Mouse (Mus musculus): Measurements from ENCODE around the gene Zfp94. TPM values are rescaled to one million over a fixed set of nuclear protein-coding genes. Genes with fewer than 3 reads are reported as not detected.

Zfp94 gene
- polyA plus RNA-seq, 1 experiment: 6.8 TPM

DNA sequence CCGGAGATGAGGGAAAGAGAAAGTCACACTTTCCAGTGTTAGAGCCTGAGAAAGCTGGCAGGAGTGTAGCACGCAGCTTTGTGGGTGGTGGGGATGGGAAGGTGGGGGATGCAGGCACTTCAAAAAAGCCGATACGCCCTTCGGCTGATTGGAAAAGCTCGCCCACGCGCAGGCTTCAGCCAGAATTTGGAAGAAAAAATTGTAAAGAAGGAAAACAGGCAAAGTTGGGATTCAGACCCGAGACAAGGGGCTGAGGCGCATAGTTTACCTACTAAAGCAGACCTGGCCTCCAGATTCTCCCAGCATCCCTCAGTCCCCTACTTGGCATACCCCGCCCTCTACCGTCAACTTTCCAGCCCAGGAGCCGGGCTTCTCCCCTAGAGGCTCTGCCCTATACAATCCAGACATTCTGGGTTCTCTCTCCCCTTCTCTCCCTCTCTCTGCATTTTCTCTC, 9.2 kb upstream of the Zfp94 start:
- H3K27ac ChIP-seq (ENCODE audit: control insufficient read depth, insufficient read depth, low read length): no peak overlapping the region
- no peaks in the 10 kb centered on the region for H3K36me3 ChIP-seq (ENCODE audit: control insufficient read depth, insufficient read depth, low read length)
- DNase-seq: no peak
- TF ChIP-seq CTCF (IDR thresholded peaks at IDR 0.05; ENCODE audit: borderline replicate concordance, control insufficient read depth, extremely low read depth, insufficient read depth, low read length, poor library complexity): no peak
- no peak for TF ChIP-seq POLR2A (IDR thresholded peaks at IDR 0.05; ENCODE audit: control insufficient read depth, extremely low read depth, insufficient read depth, low read length, poor library complexity)
- H3K4me3 ChIP-seq (ENCODE audit: control insufficient read depth, insufficient read depth, low read length): no peak overlapping the region
- H3K27me3 ChIP-seq (ENCODE audit: control insufficient read depth, insufficient read depth, low read length): no peaks in the 10 kb centered on the region
- no peaks in the 10 kb centered on the region for H3K4me1 ChIP-seq (replicated peaks; ENCODE audit: control insufficient read depth, insufficient read depth, low read length)
- 39% methylated on average over 13 of the region's 13 CpGs for WGBS

DNA sequence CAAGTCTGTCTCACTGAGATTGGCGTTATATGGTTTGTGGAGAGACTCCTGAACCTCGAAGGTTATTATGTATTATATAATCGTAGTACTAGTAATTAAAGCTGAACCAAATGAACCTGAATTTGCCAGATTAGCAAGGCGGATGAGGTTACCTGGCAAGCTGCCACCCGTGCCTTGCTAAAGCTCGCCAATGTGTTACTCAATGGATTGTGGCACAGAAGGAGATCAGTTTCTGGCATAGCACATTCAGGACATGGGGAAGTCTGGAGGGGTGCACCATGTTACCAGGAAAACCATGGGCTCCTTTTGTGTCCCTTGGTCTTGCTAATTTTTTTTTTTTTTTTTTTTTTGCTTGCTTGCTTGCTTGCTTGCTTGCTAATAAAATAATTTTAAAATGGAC, 8.7 kb upstream of the Zfp94 start:
- WGBS: 96% methylated on average over 6 of the region's 6 CpGs
- no peak overlapping the region for H3K27ac ChIP-seq (ENCODE audit: control insufficient read depth, insufficient read depth, low read length)
- no peak for DNase-seq
- no peaks in the 10 kb centered on the region for H3K36me3 ChIP-seq (ENCODE audit: control insufficient read depth, insufficient read depth, low read length)
- no peaks in the 10 kb centered on the region for H3K27me3 ChIP-seq (ENCODE audit: control insufficient read depth, insufficient read depth, low read length)
- no peak overlapping the region for H3K4me3 ChIP-seq (ENCODE audit: control insufficient read depth, insufficient read depth, low read length)
- TF ChIP-seq POLR2A (IDR thresholded peaks at IDR 0.05; ENCODE audit: control insufficient read depth, extremely low read depth, insufficient read depth, low read length, poor library complexity): no peak
- no peak for TF ChIP-seq CTCF (IDR thresholded peaks at IDR 0.05; ENCODE audit: borderline replicate concordance, control insufficient read depth, extremely low read depth, insufficient read depth, low read length, poor library complexity)
- H3K4me1 ChIP-seq (replicated peaks; ENCODE audit: control insufficient read depth, insufficient read depth, low read length): no peaks in the 10 kb centered on the region

DNA sequence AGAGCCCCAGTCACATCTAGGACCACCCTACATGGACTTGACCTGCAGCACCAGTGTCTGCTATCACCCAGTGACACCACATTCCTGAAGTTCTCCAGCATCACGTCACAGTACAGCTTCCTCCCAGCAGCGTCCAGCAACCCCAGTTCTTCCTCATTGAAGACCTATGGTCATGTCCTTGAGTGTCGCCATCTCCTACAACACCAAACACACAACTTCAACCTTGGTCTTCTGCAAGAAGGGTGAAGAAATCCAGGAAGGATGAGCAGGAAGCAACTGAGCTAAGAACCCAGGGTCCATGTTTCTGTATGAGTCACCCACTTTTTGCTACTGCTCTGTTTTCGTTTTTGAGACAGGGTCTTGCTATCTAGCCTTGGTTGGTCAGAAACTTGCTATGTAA, 6.1 kb upstream of the Zfp94 start:
- WGBS: 88% methylated on average over 4 of the region's 4 CpGs
- no peak overlapping the region for H3K27ac ChIP-seq (ENCODE audit: control insufficient read depth, insufficient read depth, low read length)
- no peaks in the 10 kb centered on the region for H3K4me1 ChIP-seq (replicated peaks; ENCODE audit: control insufficient read depth, insufficient read depth, low read length)
- no peaks in the 10 kb centered on the region for H3K27me3 ChIP-seq (ENCODE audit: control insufficient read depth, insufficient read depth, low read length)
- no peak for TF ChIP-seq POLR2A (IDR thresholded peaks at IDR 0.05; ENCODE audit: control insufficient read depth, extremely low read depth, insufficient read depth, low read length, poor library complexity)
- no peak for TF ChIP-seq CTCF (IDR thresholded peaks at IDR 0.05; ENCODE audit: borderline replicate concordance, control insufficient read depth, extremely low read depth, insufficient read depth, low read length, poor library complexity)
- no peak for DNase-seq
- no peak overlapping the region for H3K4me3 ChIP-seq (ENCODE audit: control insufficient read depth, insufficient read depth, low read length)
- H3K36me3 ChIP-seq (ENCODE audit: control insufficient read depth, insufficient read depth, low read length): no peaks in the 10 kb centered on the region

DNA sequence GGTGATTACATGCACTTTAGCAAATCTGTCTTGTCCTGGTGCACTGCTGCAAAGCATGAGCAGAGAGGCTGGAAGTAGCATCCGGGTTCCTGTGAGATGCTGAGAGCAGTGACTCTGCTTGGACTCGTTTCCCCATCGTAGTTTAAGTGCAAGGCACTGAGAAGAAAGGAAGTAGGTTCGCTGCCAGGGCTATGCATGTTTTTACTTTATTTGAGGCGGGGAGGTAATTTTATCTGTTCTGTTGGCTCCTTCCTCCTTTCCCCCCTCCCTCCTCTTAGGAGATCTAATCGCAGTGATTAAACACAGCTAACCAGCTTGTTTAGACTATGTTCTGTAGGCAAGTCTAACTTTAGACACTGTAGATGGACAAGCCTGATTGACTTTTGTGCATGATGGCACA, 2.5 kb upstream of the Zfp94 start:
- DNase-seq: no peak
- no peaks in the 10 kb centered on the region for H3K36me3 ChIP-seq (ENCODE audit: control insufficient read depth, insufficient read depth, low read length)
- peaks cover 5% of the 10 kb centered on the region for H3K4me1 ChIP-seq (replicated peaks; ENCODE audit: control insufficient read depth, insufficient read depth, low read length)
- TF ChIP-seq POLR2A (IDR thresholded peaks at IDR 0.05; ENCODE audit: control insufficient read depth, extremely low read depth, insufficient read depth, low read length, poor library complexity) (no peak), CTCF (IDR thresholded peaks at IDR 0.05; ENCODE audit: borderline replicate concordance, control insufficient read depth, extremely low read depth, insufficient read depth, low read length, poor library complexity) (no peak)
- no peak overlapping the region for H3K4me3 ChIP-seq (ENCODE audit: control insufficient read depth, insufficient read depth, low read length)
- H3K27ac ChIP-seq (ENCODE audit: control insufficient read depth, insufficient read depth, low read length): no peak overlapping the region
- 22% methylated on average over 6 of the region's 6 CpGs for WGBS
- H3K27me3 ChIP-seq (ENCODE audit: control insufficient read depth, insufficient read depth, low read length): no peaks in the 10 kb centered on the region

DNA sequence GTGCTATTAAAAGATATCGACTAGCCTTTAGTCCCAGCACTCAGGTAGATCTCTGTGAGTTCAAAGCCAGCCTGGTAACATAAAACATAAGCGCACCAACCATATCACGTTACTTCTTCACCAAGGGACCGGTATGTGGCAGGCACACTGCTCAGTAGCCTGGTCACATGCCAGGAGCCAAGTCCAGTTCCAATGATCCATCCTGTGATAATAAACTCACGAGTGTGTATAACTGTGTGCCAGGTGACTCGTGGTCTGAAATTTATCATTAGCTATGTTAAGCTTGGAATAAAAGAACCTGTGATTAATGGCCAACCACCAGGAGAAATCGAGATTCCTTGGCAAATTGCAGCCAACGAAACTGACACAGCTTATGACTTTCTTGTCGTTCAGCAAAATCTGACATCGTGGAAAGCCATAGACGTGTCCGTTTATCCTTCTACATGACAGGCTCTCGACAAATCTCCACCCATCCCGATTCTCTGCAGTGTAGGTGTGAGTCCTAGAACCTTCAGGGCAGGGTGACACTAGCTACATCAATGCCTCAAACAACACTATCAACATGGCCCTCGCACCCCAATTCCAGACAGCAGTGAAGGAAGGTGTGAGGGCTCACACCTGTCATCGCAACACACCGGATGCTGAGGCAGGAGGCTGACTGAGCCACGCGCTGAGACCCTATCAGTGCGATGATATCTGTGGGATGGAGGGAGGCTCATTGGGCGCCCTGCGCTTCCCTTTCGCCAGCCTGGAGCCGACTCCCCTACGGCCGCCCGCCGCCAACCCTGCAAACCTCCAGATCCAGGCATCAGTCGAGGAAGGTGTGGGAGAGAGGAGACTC, 520 bp downstream of the Zfp94 start:
- no peak for DNase-seq
- Histone ChIP-seq H3K4me1 (replicated peaks; ENCODE audit: control insufficient read depth, insufficient read depth, low read length) (peaks cover 5% of the 10 kb centered on the region), H3K36me3 (ENCODE audit: control insufficient read depth, insufficient read depth, low read length) (no peaks in the 10 kb centered on the region), H3K4me3 (ENCODE audit: control insufficient read depth, insufficient read depth, low read length) (peak overlapping the region; percentile 63), H3K27me3 (ENCODE audit: control insufficient read depth, insufficient read depth, low read length) (no peaks in the 10 kb centered on the region), H3K27ac (ENCODE audit: control insufficient read depth, insufficient read depth, low read length) (peak overlapping the region; percentile 1; the same call in 1 of the 2 replicates)
- TF ChIP-seq CTCF (IDR thresholded peaks at IDR 0.05; ENCODE audit: borderline replicate concordance, control insufficient read depth, extremely low read depth, insufficient read depth, low read length, poor library complexity) (no peak), POLR2A (IDR thresholded peaks at IDR 0.05; ENCODE audit: control insufficient read depth, extremely low read depth, insufficient read depth, low read length, poor library complexity) (no peak)
- WGBS: 35% methylated on average over 29 of the region's 29 CpGs

DNA sequence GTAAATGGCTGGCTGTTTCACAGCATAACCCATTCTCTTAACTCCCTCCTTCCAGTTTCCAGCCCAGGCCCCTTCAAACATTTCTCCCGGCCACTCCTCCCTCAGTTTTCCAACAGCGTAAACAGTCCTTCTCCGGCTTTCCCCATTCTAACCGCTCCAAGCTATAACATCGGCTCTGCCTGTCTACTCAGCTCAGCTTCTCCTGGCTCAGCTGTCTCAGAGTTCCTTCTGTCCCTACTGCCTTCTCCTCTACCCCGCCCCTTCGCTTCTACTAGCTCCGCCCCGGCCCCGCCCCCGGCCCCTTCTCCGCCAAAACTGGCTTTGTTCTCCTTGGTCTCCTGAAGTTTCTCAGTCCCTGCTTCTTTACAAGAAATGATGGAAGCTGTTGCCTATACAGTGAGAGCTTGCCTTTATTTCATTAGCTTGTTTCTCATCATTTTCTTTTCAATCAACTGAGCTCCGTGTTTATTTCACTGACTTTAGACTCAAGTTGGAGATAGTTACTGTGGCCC, 15.6 kb downstream of the Zfp94 start, which contains the start of gene Zfp61:
Gene Zfp61 (minus strand): TSS at position 462 of the 512 bp plus-strand sequence.
- H3K4me3 ChIP-seq (ENCODE audit: control insufficient read depth, insufficient read depth, low read length): no peak within 1 kb of the TSS
- no peak within 1 kb of the TSS for H3K27ac ChIP-seq (ENCODE audit: control insufficient read depth, insufficient read depth, low read length)
- H3K4me1 ChIP-seq (replicated peaks; ENCODE audit: control insufficient read depth, insufficient read depth, low read length): peaks cover 9% of the 10 kb centered on the region
- 8% methylated on average over 13 of the region's 13 CpGs for WGBS
- peaks cover 2% of the 10 kb centered on the region; the same call in 1 of the 2 replicates for H3K36me3 ChIP-seq (ENCODE audit: control insufficient read depth, insufficient read depth, low read length)
- no peaks in the 10 kb centered on the region for H3K27me3 ChIP-seq (ENCODE audit: control insufficient read depth, insufficient read depth, low read length)
- TF ChIP-seq CTCF (IDR thresholded peaks at IDR 0.05; ENCODE audit: borderline replicate concordance, control insufficient read depth, extremely low read depth, insufficient read depth, low read length, poor library complexity): no peak
- no peak for TF ChIP-seq POLR2A (IDR thresholded peaks at IDR 0.05; ENCODE audit: control insufficient read depth, extremely low read depth, insufficient read depth, low read length, poor library complexity)
- peak; percentile 33 for DNase-seq

Data from thymus, adult 2 months (tissue).